Mouse (Mus musculus): ENCODE data around the gene Ccdc134.

DNA sequence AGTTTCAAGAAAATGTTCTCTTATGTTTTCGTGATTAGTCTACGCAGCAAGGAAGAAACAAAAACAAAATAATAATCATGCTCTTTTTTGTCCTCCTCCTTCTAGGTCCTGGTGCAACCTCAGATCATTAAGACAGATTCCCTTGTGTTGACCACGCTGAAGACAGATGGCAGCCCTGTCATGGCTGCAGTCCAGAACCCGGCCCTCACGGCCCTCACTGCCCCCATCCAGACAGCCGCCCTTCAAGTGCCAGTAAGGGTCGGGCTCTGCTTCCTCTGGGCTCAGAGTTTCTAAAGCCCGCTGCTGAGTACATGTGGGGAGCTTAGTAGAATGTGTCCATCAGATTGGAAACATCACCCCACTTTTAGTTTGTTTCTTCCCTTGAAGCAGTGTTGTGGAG is 44.9 kb downstream of the Ccdc134 start:
- TF ChIP-seq CTCF (IDR thresholded peaks at IDR 0.05; ENCODE audit: control insufficient read depth, insufficient read depth, low read length), result no peak
- TF ChIP-seq POLR2A (IDR thresholded peaks at IDR 0.05; ENCODE audit: borderline replicate concordance, control insufficient read depth, low read depth, low read length), result no peak

Measured in bone marrow, adult 2 months (tissue).